Mouse (Mus musculus) midbrain, postnatal 0 days (tissue): ENCODE measurements around the gene Lhcgr. TPM values are rescaled to one million over a fixed set of nuclear protein-coding genes. Genes with fewer than 3 reads are reported as not detected.

Experiments
- ATAC-seq: fragments of 200-750 bp; cut with Nextera tagmentation; 2 replicates; pipeline ENCODE4 v1.8.0; 2017; ENCODE audit warnings: moderate number of reproducible peaks, mild to moderate bottlenecking, moderate TSS enrichment, moderate library complexity; ENCODE audit not compliant: low FRiP score
- DNase-seq: peaks from one replicate; pipeline ENCODE4 v3.0.0-alpha.2; 2015; ENCODE audit warnings: low spot score
- H3K27ac ChIP-seq: fragments of 300-500 bp; sonication (generic); 2 replicates; pipeline ENCODE4 v1.5.1; 2014; ENCODE audit warnings: low read depth, mild to moderate bottlenecking, low read length, mixed read lengths
- H3K27me3 ChIP-seq: fragments of 300-500 bp; sonication (generic); 2 replicates; pipeline ENCODE4 v1.6.1; 2014; ENCODE audit warnings: low read length, control low read depth, mixed read lengths; ENCODE audit not compliant: insufficient read depth
- H3K36me3 ChIP-seq: fragments of 300-500 bp; sonication (generic); 2 replicates; pipeline ENCODE4 v1.6.1; 2014; ENCODE audit warnings: low read length, control low read depth, mixed read lengths; ENCODE audit not compliant: insufficient read depth
- H3K4me1 ChIP-seq: fragments of 300-500 bp; sonication (generic); 2 replicates; pipeline ENCODE4 v1.6.1; 2014; ENCODE audit warnings: mild to moderate bottlenecking, control low read depth, antibody characterized with exemption, low read length, mixed read lengths; ENCODE audit not compliant: insufficient read depth
- H3K4me2 ChIP-seq: fragments of 300-500 bp; sonication (generic); 2 replicates; pipeline ENCODE4 v1.6.1; 2014; ENCODE audit warnings: low read depth, mild to moderate bottlenecking, low read length, mixed read lengths; ENCODE audit not compliant: poor library complexity, severe bottlenecking
- H3K4me3 ChIP-seq: fragments of 300-500 bp; sonication (generic); 2 replicates; pipeline ENCODE4 v1.5.1; 2014; ENCODE audit warnings: low read depth, mild to moderate bottlenecking, low read length, moderate library complexity
- H3K9ac ChIP-seq: fragments of 300-500 bp; sonication (generic); replicated peaks from 2 replicates; pipeline ENCODE4 v1.6.1; 2014; ENCODE audit warnings: mild to moderate bottlenecking, low read length, moderate library complexity, mixed read lengths; ENCODE audit not compliant: poor library complexity, severe bottlenecking
- H3K9me3 ChIP-seq: fragments of 300-500 bp; sonication (generic); 2 replicates; pipeline ENCODE4 v1.6.1; 2016; ENCODE audit warnings: low read length, control low read depth
- CTCF ChIP-seq: IDR thresholded peaks from 2 replicates; pipeline ENCODE4 v1.5.1; 2016; ENCODE audit warnings: antibody characterized with exemption, mild to moderate bottlenecking
- WGBS: fragments of 180-500 bp; shearing (Covaris S2); extraction: QIAGEN DNeasy Blood & Tissue Kit; methylation state at CpG from one replicate; pipeline ENCODE4 v1.1.7; 2014; 5-methylcytosine and 5-hydroxymethylcytosine counted together
- polyA plus RNA-seq: library from polyadenylated mRNA; unstranded; fragments of >200 nt; fragmentation: Nextera tagmentation; extraction: Ambion mirVana; gene quantifications from 2 replicates; pipeline ENCODE4 v1.2.1, GENCODE M21; 2015
- total RNA-seq: library from RNA; depleted of rRNA; stranded (reverse); fragments of >200 nt; gene quantifications from 2 replicates; pipeline ENCODE4 v1.2.3, GENCODE M21; 2014

Lhcgr gene
- total and polyA plus RNA-seq, 2 experiments from 2014 or later, result 0.74 to 0.88 TPM

DNA sequence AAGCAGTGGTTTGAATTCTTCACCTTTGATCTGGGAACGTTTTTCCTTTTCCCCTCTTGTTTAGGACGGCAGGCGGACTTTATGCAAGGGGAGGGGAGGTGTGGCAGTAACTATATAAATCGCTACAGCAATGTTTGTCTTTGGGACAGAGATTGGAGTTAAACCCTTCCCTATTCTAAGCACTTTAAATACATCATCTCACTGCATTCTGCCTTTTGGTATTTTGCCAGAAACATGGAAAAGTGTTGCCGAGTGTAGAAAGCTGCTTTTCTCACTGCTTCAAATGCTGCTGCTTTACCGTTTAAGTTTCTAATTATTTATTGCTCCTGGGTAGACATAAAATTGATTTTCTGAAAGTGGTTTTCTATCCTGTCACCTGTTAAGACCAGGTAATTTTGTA is 89.4 kb downstream of the Lhcgr start:
- Histone ChIP-seq H3K9ac (no peak overlapping the region), H3K4me2 (no peak overlapping the region), H3K9me3 (no peaks in the 10 kb centered on the region), H3K4me3 (no peak overlapping the region), H3K4me1 (peaks cover 1% of the 10 kb centered on the region; the same call in 1 of the 2 replicates), H3K36me3 (no peaks in the 10 kb centered on the region), H3K27ac (no peak overlapping the region), H3K27me3 (no peaks in the 10 kb centered on the region)
- no peak for TF ChIP-seq CTCF
- 23% methylated on average over 6 of the region's 6 CpGs for WGBS
- peak; percentile 27 for DNase-seq
- no peak for ATAC-seq

DNA sequence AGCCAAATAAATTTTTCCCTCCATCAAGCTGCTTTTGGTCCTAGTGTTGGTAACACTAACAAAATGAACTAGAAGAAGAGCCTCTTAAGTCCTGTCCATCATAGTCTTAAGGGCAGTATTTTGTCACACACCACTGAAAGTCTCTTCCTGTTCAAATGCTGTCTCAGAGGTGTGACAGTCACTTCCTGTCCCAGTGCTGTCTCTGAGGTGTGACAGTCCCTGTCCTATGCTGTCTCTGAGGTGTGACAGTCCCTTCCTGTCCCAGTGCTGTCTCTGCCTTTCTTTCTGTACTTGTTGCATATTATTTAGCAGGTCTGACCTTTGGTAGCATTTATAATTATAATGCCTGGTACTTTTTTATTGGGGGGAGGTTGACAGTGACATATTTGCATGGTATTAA is 90.9 kb downstream of the Lhcgr start:
- Histone ChIP-seq H3K4me1 (0 out of 2 replicates have a peak, but pooled peaks cover 9% of the 10 kb centered on the region), H3K4me2 (no peak overlapping the region), H3K27ac (no peak overlapping the region), H3K27me3 (no peaks in the 10 kb centered on the region), H3K9ac (no peak overlapping the region), H3K4me3 (no peak overlapping the region), H3K36me3 (no peaks in the 10 kb centered on the region), H3K9me3 (no peaks in the 10 kb centered on the region)
- no peak for TF ChIP-seq CTCF
- DNase-seq (no peak), ATAC-seq (no peak)

DNA sequence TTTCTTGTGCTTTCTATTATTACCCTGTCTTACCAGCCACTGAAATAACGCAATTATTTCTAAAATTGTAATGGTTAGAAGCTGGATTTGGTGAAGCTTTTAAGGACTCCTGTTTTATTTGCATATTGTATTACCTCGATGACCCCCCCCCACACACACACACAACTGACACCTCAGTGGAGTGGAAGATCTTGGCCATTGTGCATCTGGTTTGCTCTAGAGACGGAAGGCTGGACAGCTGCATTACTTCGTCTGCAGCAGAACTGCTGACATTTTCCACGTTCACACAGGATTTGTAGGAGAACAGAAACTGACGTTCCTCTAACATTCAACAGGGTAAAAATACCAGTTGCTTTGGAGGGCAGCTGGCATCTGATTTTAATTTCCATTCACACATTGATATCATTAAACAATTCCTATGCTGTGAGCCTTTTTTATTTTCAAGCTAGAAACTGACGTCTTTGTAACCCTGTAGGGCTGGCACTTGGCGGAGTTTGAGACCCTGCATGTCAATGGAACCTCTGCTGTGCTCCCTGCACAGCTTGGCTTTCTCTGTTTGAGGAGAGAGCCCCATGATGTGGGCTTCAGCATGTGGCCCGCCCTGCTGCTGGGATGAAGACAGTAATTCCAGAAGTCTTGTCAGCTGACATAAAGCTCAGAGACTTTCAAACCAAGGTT is 95.0 kb downstream of the Lhcgr start:
- Histone ChIP-seq H3K27me3 (no peaks in the 10 kb centered on the region), H3K4me3 (no peak overlapping the region), H3K4me1 (0 out of 2 replicates have a peak, but pooled peaks cover 9% of the 10 kb centered on the region), H3K9me3 (no peaks in the 10 kb centered on the region), H3K36me3 (no peaks in the 10 kb centered on the region), H3K4me2 (no peak overlapping the region), H3K9ac (no peak overlapping the region), H3K27ac (no peak overlapping the region)
- DNase-seq, result peak; percentile 6
- WGBS, result 33% methylated on average over 9 of the region's 9 CpGs
- ATAC-seq, result no peak
- no peak for TF ChIP-seq CTCF

DNA sequence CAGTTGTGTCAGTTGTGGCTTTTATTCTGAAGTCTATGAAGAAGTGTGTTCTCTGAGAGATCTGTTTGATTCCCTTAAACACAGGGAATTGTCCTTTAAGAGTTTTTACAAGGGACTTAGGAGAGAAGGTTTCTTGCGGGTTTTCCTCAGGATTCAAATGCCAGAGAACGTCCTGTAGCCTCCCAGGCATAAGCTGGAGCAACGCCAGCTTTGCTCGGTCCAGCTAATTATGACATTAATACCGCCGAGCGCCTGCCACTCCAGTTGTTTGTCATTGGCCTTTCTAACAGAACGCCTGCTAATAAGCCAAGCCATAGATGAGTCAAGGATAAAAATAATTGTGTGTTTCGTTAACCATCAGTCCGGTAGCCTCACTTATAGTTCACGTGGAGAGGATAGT is 103.6 kb downstream of the Lhcgr start:
- 43% methylated on average over 11 of the region's 11 CpGs for WGBS
- no peaks in the 10 kb centered on the region for H3K27me3 ChIP-seq
- no peak overlapping the region for H3K4me2 ChIP-seq
- no peaks in the 10 kb centered on the region for H3K36me3 ChIP-seq
- H3K9me3 ChIP-seq, result no peaks in the 10 kb centered on the region
- H3K4me1 ChIP-seq, result peaks cover 3% of the 10 kb centered on the region; the same call in 1 of the 2 replicates
- H3K4me3 ChIP-seq, result no peak overlapping the region
- H3K9ac ChIP-seq, result no peak overlapping the region
- no peak for TF ChIP-seq CTCF
- no peak overlapping the region for H3K27ac ChIP-seq
- DNase-seq (peak; percentile 36), ATAC-seq (no peak)

DNA sequence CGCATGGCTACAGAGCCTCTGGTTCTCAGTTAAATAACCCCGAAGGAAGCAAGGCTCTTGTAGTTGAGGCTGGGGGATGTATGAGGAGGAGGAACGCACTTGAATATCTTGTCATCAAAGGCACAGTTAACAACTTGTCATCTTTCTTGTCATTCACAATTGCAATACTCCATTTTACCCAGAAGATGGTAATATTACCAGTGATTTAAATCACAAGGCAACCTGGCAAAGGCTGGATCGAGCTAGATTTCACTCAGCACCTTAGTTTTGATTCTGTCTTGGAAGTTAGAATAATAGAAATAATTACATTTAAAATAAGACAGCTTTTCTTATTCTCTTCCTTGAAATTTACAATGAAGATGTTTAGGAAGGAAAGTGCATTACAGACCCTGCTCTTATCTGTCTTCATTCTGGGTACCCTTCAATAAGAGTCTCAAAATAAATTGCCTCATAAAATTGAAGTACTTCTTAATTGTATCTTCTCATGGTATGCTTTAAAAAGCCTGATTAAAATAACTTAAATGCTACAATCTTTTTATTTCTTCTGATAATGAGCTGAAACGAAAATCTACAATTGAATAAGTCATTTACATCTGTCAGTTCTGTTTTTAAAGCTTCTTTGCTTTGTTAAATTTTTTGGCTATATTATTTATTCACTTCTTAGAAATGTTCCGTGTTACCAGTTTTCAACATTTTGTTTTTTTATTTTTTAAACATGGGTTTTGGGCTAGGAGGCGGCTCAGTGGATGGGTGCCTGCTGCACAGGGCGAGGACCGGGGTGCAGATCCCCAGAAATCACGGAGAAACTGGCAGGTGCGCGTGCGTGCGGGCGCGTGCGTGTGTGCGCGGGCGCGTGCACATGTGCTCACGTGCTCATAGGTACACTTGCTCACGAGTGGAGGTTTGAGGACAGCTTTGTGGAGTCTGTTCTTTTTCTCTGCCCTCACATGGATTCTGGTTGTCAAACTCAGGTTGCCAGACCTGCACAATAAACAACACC is 116.2 kb downstream of the Lhcgr start:
- Histone ChIP-seq H3K9me3 (no peaks in the 10 kb centered on the region), H3K27me3 (no peaks in the 10 kb centered on the region), H3K4me3 (no peak overlapping the region), H3K4me2 (no peak overlapping the region), H3K36me3 (no peaks in the 10 kb centered on the region), H3K27ac (no peak overlapping the region), H3K4me1 (no peaks in the 10 kb centered on the region), H3K9ac (no peak overlapping the region)
- DNase-seq (peak; percentile 47), ATAC-seq (no peak)
- WGBS, result 88% methylated on average over 23 of the region's 23 CpGs
- peak; percentile 75 for TF ChIP-seq CTCF

DNA sequence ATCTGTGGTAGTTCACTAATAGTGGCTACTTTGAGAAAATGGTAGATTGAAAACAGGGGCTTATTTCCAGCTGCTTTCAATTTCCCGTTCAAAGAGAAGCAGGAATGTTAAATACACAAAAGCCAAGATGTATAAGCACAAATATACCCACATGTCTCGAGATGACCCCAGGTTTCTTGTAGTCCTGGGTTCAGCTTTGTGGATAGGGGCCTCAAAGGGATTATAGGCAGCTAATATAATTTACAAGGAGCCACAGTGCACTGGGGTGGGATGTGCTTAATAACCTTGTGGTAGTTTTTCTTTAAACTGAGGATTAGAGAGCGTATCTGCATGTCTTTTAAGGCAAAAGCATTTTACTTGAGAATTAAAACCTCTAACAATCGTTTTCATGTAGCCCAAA is 121.0 kb downstream of the Lhcgr start:
- Histone ChIP-seq H3K27ac (no peak overlapping the region), H3K9me3 (no peaks in the 10 kb centered on the region), H3K9ac (no peak overlapping the region), H3K27me3 (no peaks in the 10 kb centered on the region), H3K4me2 (no peak overlapping the region), H3K4me1 (no peaks in the 10 kb centered on the region), H3K4me3 (no peak overlapping the region), H3K36me3 (no peaks in the 10 kb centered on the region)
- TF ChIP-seq CTCF, result no peak
- 40% methylated on average over 4 of the region's 4 CpGs for WGBS
- no peak for DNase-seq
- no peak for ATAC-seq
